Mouse (Mus musculus) hindbrain, embryonic 15.5 days (tissue): ENCODE measurements around the gene St3gal3. TPM values are rescaled to one million over a fixed set of nuclear protein-coding genes. Genes with fewer than 3 reads are reported as not detected.

ENCODE experiments used
- ATAC-seq: fragments of 200-750 bp; cut with Nextera tagmentation; 2 replicates; pipeline ENCODE4 v1.8.0; 2017; ENCODE audit warnings: low read depth, moderate number of reproducible peaks, moderate TSS enrichment; ENCODE audit not compliant: low FRiP score
- H3K27ac ChIP-seq: fragments of 300-500 bp; sonication (generic); replicated peaks from 2 replicates; pipeline ENCODE4 v1.5.1; 2015; ENCODE audit warnings: mild to moderate bottlenecking, inconsistent platforms
- H3K27me3 ChIP-seq: fragments of 300-500 bp; sonication (generic); 2 replicates; pipeline ENCODE4 v1.6.1; 2015; ENCODE audit warnings: control low read depth, inconsistent platforms
- H3K36me3 ChIP-seq: fragments of 300-500 bp; sonication (generic); 2 replicates; pipeline ENCODE4 v1.6.1; 2015; ENCODE audit warnings: control low read depth, inconsistent platforms
- H3K4me1 ChIP-seq: fragments of 300-500 bp; sonication (generic); replicated peaks from 2 replicates; pipeline ENCODE4 v1.6.1; 2015; ENCODE audit warnings: control low read depth, inconsistent platforms
- H3K4me2 ChIP-seq: fragments of 300-500 bp; sonication (generic); 2 replicates; pipeline ENCODE4 v1.6.1; 2015; ENCODE audit warnings: moderate library complexity, mild to moderate bottlenecking, inconsistent platforms
- H3K4me3 ChIP-seq: fragments of 300-500 bp; sonication (generic); 2 replicates; pipeline ENCODE4 v1.5.1; 2015; ENCODE audit warnings: mild to moderate bottlenecking, inconsistent platforms
- H3K9ac ChIP-seq: fragments of 300-500 bp; sonication (generic); 2 replicates; pipeline ENCODE4 v1.6.1; 2015; ENCODE audit warnings: inconsistent platforms
- H3K9me3 ChIP-seq: fragments of 300-500 bp; sonication (generic); 2 replicates; pipeline ENCODE4 v1.6.1; 2016; ENCODE audit warnings: control low read depth, inconsistent platforms
- whole genome bisulfite sequencing: fragments of 180-500 bp; shearing (Covaris S2); methylation state at CpG from one replicate; pipeline ENCODE4 v1.1.7; 2015; 5-methylcytosine and 5-hydroxymethylcytosine counted together
- polyA plus RNA-seq: library from polyadenylated mRNA; unstranded; fragments of >200 nt; fragmentation: Nextera tagmentation; extraction: Ambion mirVana; gene quantifications from 2 replicates; pipeline ENCODE4 v1.2.1, GENCODE M21; 2015

The St3gal3 gene
- polyA plus RNA-seq, 1 experiment from 2014 or later: 15.0 TPM

DNA sequence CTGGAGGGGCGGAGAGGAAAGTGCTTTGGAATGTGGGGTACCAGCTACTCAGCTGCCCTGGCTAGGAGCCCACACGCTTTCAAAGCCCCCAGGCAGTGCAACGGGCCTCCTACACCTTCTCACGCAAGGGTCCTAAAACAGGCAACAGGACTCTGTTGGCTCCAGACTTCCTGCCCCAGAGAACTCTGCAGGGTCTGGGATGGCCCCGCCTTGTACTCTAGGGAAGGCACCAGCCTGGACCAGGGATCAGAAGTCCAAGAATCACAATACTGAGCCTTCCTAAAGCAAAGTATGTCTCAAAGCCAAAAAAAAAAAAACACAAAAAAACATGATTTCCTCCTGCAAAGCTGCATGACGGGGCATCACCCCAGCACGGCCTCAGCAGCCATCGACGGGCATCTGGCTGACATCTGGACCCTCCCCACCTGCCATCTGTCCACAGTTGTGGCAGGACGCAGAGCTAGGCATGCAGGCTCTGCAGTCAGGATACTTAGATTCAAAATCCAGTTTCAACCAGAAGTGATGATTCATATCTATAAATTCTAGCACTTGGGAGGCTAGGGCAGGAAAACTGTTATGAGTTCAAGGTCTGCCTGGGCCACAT lies 134.0 kb downstream of the St3gal3 start:
- H3K4me1 ChIP-seq: peaks cover 17% of the 10 kb centered on the region
- ATAC-seq: no peak
- H3K9ac ChIP-seq: no peak overlapping the region
- H3K4me3 ChIP-seq: no peak overlapping the region
- H3K27me3 ChIP-seq: no peaks in the 10 kb centered on the region
- no peaks in the 10 kb centered on the region for H3K36me3 ChIP-seq
- H3K9me3 ChIP-seq: no peaks in the 10 kb centered on the region
- WGBS: 64% methylated on average over 10 of the region's 10 CpGs
- H3K27ac ChIP-seq: no peak overlapping the region
- H3K4me2 ChIP-seq: no peak overlapping the region

DNA sequence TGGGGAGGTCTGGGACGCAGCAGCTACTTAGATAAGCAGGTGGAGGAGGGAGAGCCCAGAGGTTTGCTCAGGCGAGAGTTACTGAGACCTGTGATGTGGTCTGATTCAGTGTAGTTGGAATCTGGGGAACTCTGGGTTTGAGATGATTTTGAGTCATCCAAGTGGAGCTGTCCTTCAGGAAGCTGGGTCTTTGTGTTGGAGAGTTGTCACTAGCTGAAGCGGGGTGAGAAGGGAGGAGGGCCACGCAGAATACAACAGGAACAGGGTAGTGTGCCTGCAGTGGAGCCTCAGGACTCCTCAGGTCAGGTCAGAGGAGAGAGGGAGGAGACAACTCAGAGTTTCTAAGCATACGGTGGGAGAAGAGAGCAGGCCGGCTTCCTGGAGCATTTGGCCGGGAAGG lies 134.8 kb downstream of the St3gal3 start:
- H3K36me3 ChIP-seq: no peaks in the 10 kb centered on the region
- H3K9ac ChIP-seq: no peak overlapping the region
- peaks cover 17% of the 10 kb centered on the region for H3K4me1 ChIP-seq
- no peaks in the 10 kb centered on the region for H3K27me3 ChIP-seq
- no peaks in the 10 kb centered on the region for H3K9me3 ChIP-seq
- no peak for ATAC-seq
- H3K27ac ChIP-seq: no peak overlapping the region
- no peak overlapping the region for H3K4me2 ChIP-seq
- 79% methylated on average over 7 of the region's 7 CpGs for WGBS
- no peak overlapping the region for H3K4me3 ChIP-seq

DNA sequence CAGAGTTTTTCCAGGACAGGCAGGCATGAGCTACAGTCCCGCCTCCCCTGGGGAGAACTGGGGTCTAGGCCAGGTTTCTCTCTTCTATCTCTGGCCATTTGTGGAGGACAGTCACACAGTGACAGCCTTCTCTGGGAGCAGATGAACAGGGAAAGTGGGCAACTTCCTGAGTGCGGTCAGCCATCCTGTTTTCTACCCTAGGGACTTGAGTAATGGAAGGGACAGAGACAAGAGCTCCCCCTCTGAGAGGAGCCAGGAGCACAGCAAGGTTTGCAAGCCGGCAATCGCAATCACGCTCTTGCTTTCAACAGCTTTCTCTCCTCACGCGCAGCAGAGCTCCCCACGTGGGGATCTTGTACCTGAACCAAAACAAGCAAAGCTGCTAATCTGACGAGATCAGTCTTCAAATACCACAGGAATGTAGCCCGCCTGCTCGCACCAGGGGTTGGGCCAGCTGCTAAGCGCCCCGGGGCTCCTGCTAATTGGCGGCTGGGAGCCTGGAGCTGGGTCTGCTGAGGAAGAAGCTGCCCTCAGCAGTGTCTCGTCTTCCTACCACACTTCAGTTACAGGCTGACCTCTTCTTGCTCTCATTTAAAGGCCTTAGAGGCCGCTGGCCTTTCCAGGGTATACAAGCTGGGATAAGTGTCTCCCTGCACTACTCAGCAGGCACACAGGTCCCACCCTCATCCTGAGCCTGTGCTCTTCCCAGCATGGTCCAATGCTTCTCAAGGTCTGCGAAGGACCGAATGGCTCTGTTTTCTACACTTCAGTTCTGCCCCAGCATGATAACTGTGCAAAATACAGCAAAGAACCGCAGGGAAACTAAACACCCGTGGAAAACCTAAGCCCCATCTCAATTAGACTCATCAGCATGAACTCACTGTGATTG lies 137.1 kb downstream of the St3gal3 start:
- H3K4me1 ChIP-seq: peaks cover 17% of the 10 kb centered on the region
- 21% methylated on average over 20 of the region's 20 CpGs for WGBS
- peak overlapping the region; percentile 22; the same call in 1 of the 2 replicates for H3K4me2 ChIP-seq
- no peak overlapping the region for H3K4me3 ChIP-seq
- H3K9me3 ChIP-seq: no peaks in the 10 kb centered on the region
- no peak; the same call in 1 of the 2 replicates for ATAC-seq
- H3K27me3 ChIP-seq: no peaks in the 10 kb centered on the region
- H3K36me3 ChIP-seq: no peaks in the 10 kb centered on the region
- H3K9ac ChIP-seq: 0 out of 2 replicates have a peak overlapping the region, but pooled peaks have one; percentile 16
- peak overlapping the region; percentile 67 for H3K27ac ChIP-seq

DNA sequence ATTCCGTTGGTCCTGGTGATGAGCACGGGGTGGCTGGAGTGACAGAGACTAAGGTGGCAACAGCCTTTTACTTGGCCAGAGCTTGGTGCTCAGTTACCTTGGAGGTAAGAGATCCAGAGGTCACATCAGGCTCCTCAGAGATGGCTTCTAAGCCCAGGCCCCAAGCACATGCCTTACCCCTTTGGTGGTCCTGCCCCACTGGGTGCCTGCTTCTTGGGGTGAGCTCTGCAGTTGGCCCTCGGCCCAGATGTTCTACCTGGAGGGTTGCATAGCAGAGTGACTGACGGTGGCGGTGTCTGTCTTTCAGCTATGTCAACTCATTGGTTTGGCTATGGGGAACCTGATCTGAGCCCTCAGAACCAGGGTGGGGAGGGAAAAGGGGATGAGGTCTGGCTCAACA lies 138.0 kb downstream of the St3gal3 start:
- WGBS: 92% methylated on average over 5 of the region's 5 CpGs

DNA sequence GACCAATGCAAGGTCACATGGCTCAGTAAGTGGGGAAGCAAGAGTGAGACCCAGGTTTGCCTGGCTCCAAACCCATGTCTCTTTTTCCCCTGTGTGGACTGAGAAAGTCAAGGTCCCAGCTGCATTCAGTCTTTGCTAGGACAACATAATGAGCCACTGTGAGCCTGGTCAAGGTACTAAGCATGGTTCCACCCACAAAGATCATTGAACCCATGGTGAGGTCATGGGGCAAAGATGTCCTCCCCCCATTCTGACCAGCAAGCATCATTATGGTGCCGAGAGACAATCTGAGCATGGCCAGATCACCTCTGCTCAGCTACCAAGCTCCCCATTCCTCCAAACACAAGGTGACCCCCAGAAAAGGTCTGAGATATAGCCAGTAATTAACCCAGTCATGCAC lies 139.3 kb downstream of the St3gal3 start:
- H3K27me3 ChIP-seq: no peaks in the 10 kb centered on the region
- no peak overlapping the region for H3K4me3 ChIP-seq
- WGBS: 92% methylated on average over 1 of the region's 1 CpGs

More for the DNA sequence above, 138.0 kb downstream of the St3gal3 start:
- H3K4me1 ChIP-seq: peaks cover 17% of the 10 kb centered on the region
- H3K36me3 ChIP-seq: no peaks in the 10 kb centered on the region
- no peak overlapping the region for H3K4me3 ChIP-seq
- H3K4me2 ChIP-seq: no peak overlapping the region
- no peaks in the 10 kb centered on the region for H3K27me3 ChIP-seq
- no peak overlapping the region for H3K9ac ChIP-seq
- no peak overlapping the region for H3K27ac ChIP-seq
- H3K9me3 ChIP-seq: no peaks in the 10 kb centered on the region
- ATAC-seq: no peak

DNA sequence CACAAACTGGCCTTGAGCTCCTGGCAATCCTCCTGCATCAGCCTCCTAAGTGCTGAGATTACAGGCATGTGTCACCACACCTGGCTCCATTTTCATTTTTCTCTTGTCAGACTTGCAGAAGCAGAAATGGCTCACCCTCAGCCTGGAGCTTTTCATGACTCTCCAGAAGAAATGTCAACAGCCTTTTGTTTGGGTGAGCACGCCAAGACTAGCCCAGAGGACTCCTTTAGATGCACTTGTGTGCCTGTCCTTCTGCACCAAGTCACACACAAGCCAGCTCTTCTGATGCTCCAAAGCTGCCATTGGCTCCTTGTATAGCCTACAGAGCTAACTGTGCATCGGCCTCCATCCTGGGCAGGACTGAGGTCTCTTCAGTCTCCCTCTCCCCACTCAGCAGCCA lies 141.3 kb downstream of the St3gal3 start:
- Histone ChIP-seq H3K4me2 (no peak overlapping the region), H3K4me3 (no peak overlapping the region), H3K27me3 (no peaks in the 10 kb centered on the region), H3K36me3 (no peaks in the 10 kb centered on the region), H3K9me3 (no peaks in the 10 kb centered on the region), H3K4me1 (peaks cover 17% of the 10 kb centered on the region), H3K9ac (no peak overlapping the region), H3K27ac (no peak overlapping the region)
- 82% methylated on average over 2 of the region's 2 CpGs for WGBS
- ATAC-seq: no peak

More for the DNA sequence above, 139.3 kb downstream of the St3gal3 start:
- Histone ChIP-seq H3K9me3 (no peaks in the 10 kb centered on the region), H3K27ac (no peak overlapping the region), H3K4me1 (peaks cover 17% of the 10 kb centered on the region), H3K36me3 (no peaks in the 10 kb centered on the region), H3K4me2 (no peak overlapping the region), H3K9ac (no peak overlapping the region)
- ATAC-seq: no peak

DNA sequence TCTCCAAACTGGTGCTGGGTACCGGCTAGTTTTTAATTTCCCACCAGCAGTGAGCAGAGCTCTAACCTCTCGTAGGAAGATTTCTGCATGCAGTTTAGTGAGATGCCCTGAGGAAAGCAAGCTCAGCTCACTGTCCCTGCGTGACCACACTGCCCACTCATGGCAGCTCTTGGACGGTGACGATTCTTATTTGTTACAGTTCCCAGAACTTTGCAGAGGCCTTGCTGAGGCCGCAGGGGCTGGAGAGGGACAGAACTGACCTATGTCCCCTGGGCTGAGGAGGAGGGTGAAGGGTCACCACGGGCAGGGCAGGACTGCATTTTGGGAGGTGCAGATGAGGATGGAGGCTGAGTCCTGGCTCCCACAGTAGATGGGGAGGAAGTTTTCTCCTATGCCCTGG lies 141.8 kb downstream of the St3gal3 start:
- Histone ChIP-seq H3K27ac (no peak overlapping the region), H3K27me3 (no peaks in the 10 kb centered on the region), H3K4me2 (no peak overlapping the region), H3K36me3 (no peaks in the 10 kb centered on the region), H3K4me1 (peaks cover 14% of the 10 kb centered on the region), H3K9me3 (no peaks in the 10 kb centered on the region), H3K4me3 (no peak overlapping the region), H3K9ac (no peak overlapping the region)
- ATAC-seq: no peak
- 76% methylated on average over 7 of the region's 7 CpGs for WGBS

DNA sequence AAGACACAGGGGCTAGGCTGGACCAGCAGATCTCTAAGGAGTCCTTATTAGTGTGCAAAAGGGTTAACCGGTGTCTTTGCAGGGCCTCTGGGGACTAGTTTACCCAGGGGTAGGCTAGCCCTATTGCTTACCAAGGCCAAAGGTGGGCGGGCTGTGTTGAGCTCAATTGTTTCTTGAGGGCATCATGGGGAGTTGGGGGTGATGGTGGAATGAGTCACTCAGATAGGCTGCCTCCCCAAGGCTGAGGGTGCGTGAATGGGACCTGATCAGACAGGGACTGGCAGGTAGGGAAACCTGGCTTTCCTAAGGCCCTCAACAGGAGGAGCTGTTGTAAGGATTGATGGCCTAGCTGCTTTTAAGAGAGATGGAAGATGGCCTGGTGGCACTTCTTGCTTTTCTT lies 142.7 kb downstream of the St3gal3 start:
- Histone ChIP-seq H3K9ac (no peak overlapping the region), H3K4me3 (no peak overlapping the region), H3K4me1 (peaks cover 5% of the 10 kb centered on the region), H3K36me3 (no peaks in the 10 kb centered on the region), H3K27ac (no peak overlapping the region), H3K27me3 (no peaks in the 10 kb centered on the region), H3K4me2 (no peak overlapping the region), H3K9me3 (no peaks in the 10 kb centered on the region)
- 88% methylated on average over 3 of the region's 3 CpGs for WGBS
- no peak for ATAC-seq

DNA sequence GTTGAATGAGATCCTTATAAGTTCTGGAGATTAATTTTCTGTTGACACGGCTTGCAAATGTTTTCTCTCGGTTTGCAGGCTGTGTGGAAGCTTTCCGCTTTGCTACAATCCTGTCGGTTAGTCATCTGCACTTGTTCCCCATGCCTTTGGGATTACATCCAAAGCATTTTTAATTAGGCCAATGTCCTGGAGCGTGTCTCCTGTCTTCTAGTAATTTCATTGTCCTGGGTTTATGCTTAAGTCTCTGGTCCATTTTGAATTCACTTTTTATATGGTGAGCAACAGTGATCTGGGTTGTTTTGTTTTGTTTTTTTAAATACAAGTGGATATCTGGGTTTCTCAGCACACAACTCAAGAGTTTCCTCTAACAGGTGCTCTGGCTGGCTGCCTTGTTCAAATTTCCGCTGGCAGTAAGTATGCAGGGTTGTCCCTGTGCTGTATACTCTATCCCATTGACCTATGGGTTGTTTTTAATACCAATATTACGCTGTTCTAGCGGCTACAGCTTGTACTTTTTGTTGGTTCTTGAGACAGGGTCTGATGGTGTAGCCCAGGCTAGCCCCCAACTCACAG lies 143.6 kb downstream of the St3gal3 start:
- Histone ChIP-seq H3K36me3 (no peaks in the 10 kb centered on the region), H3K27me3 (no peaks in the 10 kb centered on the region), H3K4me1 (no peaks in the 10 kb centered on the region), H3K4me3 (no peak overlapping the region), H3K9ac (no peak overlapping the region), H3K27ac (no peak overlapping the region), H3K9me3 (no peaks in the 10 kb centered on the region), H3K4me2 (no peak overlapping the region)
- WGBS: 70% methylated on average over 8 of the region's 8 CpGs
- ATAC-seq: no peak

DNA sequence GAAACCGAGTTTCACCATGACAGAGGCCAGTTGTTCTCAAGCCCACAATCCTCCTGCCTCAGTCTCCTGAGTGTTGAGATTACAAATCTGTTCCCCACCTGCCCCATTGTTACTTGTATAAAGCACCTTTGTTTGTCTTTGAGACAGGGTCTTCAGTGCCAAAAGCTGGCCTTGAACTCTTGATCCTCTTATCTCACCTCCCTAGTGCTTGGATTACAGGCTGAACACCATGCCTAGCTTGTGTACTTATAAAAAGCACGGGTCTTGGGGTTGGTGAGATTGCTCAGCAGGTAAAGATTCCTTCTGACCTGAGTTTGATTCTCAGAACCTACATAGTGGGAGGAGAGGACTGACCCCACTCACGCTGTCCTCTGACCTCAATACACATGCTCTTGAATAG lies 144.1 kb downstream of the St3gal3 start:
- 72% methylated on average over 3 of the region's 3 CpGs for WGBS
- Histone ChIP-seq H3K4me2 (no peak overlapping the region), H3K27me3 (no peaks in the 10 kb centered on the region), H3K9ac (no peak overlapping the region), H3K9me3 (no peaks in the 10 kb centered on the region), H3K36me3 (no peaks in the 10 kb centered on the region), H3K4me3 (no peak overlapping the region), H3K27ac (no peak overlapping the region), H3K4me1 (no peaks in the 10 kb centered on the region)
- ATAC-seq: no peak

DNA sequence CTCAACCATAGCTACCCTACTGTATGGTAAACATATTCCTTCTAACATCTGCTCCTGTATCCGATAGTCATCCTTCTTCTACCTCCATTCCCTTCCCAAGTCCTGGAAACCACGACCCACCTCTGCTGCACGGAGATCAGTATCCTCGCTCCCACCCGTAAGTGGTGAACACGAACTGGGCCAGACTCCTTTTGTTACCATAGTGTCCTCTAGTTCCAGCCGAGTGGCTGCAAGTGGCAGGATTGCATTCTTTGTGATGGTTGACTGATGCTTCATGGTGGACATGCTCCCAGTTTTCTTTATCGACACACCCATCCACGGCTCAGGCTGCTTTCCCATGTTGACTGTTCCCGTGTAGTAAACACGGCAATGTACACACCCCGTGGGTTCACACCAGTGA lies 144.9 kb downstream of the St3gal3 start:
- H3K9ac ChIP-seq: no peak overlapping the region
- no peak overlapping the region for H3K4me3 ChIP-seq
- no peaks in the 10 kb centered on the region for H3K9me3 ChIP-seq
- H3K4me2 ChIP-seq: no peak overlapping the region
- WGBS: 79% methylated on average over 12 of the region's 12 CpGs
- no peak for ATAC-seq
- H3K27me3 ChIP-seq: no peaks in the 10 kb centered on the region
- no peaks in the 10 kb centered on the region for H3K4me1 ChIP-seq
- no peaks in the 10 kb centered on the region for H3K36me3 ChIP-seq
- H3K27ac ChIP-seq: no peak overlapping the region

DNA sequence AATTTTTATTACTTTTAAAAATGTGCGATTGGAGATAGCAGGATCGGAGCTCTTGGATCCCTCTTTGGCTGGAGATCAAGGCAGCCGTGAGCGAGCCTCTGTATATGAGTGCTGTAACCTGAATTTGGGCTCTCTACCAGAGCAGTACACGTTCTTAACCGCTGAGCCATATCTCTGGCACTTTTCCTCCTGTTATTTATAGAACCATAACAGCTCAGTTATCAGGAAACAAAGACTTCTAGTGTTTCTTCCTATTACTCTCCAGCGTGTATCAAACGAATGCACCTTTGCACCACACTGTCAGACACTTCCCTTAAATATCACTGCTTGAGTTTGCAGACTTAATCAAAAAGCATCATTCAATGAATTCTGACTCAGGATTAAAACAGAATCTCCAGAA lies 147.9 kb downstream of the St3gal3 start:
- Histone ChIP-seq H3K9ac (no peak overlapping the region), H3K27me3 (no peaks in the 10 kb centered on the region), H3K36me3 (no peaks in the 10 kb centered on the region), H3K4me1 (peaks cover 6% of the 10 kb centered on the region), H3K4me2 (no peak overlapping the region), H3K27ac (no peak overlapping the region), H3K9me3 (no peaks in the 10 kb centered on the region), H3K4me3 (no peak overlapping the region)
- ATAC-seq: no peak
- 76% methylated on average over 8 of the region's 8 CpGs for whole genome bisulfite sequencing
